ENCODE assay signal across 8 mouse cellular contexts in genomic region chr10:93640953-93641820, GRCm38 (mm10). TPM values are rescaled to one million over a fixed set of nuclear protein-coding genes. Genes with fewer than 3 reads are reported as not detected.
DNase-seq lines count a peak whose midpoint lies in the region; ATAC-seq and TF ChIP-seq lines count a peak whose summit lies in the region.

No protein-coding gene starts in this region.

- no peaks in the 10 kb centered on the region for H3K36me3 ChIP-seq in spleen, adult 2 months (ENCODE audit: control insufficient read depth, insufficient read depth, low read length)
- no peaks in the 10 kb centered on the region for H3K36me3 ChIP-seq in hindbrain, embryonic 15.5 days
- no peaks in the 10 kb centered on the region for H3K36me3 ChIP-seq in midbrain, embryonic 16.5 days (ENCODE audit: control insufficient read depth, insufficient read depth, low read length)

- H3K27me3 ChIP-seq in spleen, adult 2 months (ENCODE audit: control insufficient read depth, insufficient read depth, low read length), result peaks cover 13% of the 10 kb centered on the region
- H3K27me3 ChIP-seq in hindbrain, embryonic 15.5 days, result no peaks in the 10 kb centered on the region
- H3K27me3 ChIP-seq in midbrain, embryonic 16.5 days (ENCODE audit: control insufficient read depth, insufficient read depth, low read depth, low read length), result no peaks in the 10 kb centered on the region

- H3K4me2 ChIP-seq in hindbrain, embryonic 15.5 days, result peak overlapping the region; percentile 99
- H3K4me2 ChIP-seq in midbrain, embryonic 16.5 days (ENCODE audit: low read length), result peak overlapping the region; percentile 99

- DNase-seq in spleen, adult 2 months (ENCODE audit: low read depth in 1 of 2, low spot score in 2 of 2), result no peak
- no peak for DNase-seq in spleen, adult 12 weeks (ENCODE audit: low spot score)
- peak; percentile 81 for DNase-seq in cerebellum, adult 9-11 months
- DNase-seq in forelimb bud, embryonic 11.5 days (ENCODE audit: low read depth, low spot score), result peak; percentile 20
- peak; percentile 30 for DNase-seq in liver
- peak; percentile 29 for DNase-seq in urinary bladder, postnatal 25 days (ENCODE audit: low spot score)

- H3K9ac ChIP-seq in hindbrain, embryonic 15.5 days, result peak overlapping the region; percentile 87
- H3K9ac ChIP-seq in midbrain, embryonic 16.5 days (ENCODE audit: low read depth, low read length), result peak overlapping the region; percentile 90

- H3K27ac ChIP-seq in spleen, adult 2 months (ENCODE audit: insufficient read depth, low read length), result no peak overlapping the region; the same call in 1 of the 2 replicates
- H3K27ac ChIP-seq in hindbrain, embryonic 15.5 days (replicated peaks), result peak overlapping the region; percentile 79
- H3K27ac ChIP-seq in midbrain, embryonic 16.5 days (ENCODE audit: low read length), result peak overlapping the region; percentile 80

- H3K4me3 ChIP-seq in spleen, adult 2 months (ENCODE audit: extremely low read depth, insufficient read depth, insufficient read length), result peak overlapping the region; percentile 56
- peak overlapping the region; percentile 93 for H3K4me3 ChIP-seq in hindbrain, embryonic 15.5 days
- H3K4me3 ChIP-seq in midbrain, embryonic 16.5 days (ENCODE audit: low read depth, low read length), result peak overlapping the region; percentile 82

- no peaks in the 10 kb centered on the region for H3K9me3 ChIP-seq in hindbrain, embryonic 15.5 days
- H3K9me3 ChIP-seq in midbrain, embryonic 16.5 days (replicated peaks; ENCODE audit: control insufficient read depth, low read length, poor library complexity, severe bottlenecking), result no peaks in the 10 kb centered on the region

- TF ChIP-seq POLR2A in spleen, adult 2 months (IDR thresholded peaks at IDR 0.05; ENCODE audit: low read depth, low read length), result no peak

- no peak for TF ChIP-seq CTCF in spleen, adult 2 months (IDR thresholded peaks at IDR 0.05; ENCODE audit: extremely low read depth, insufficient read depth, insufficient read length, insufficient replicate concordance)

- under 1% methylated on average over 55 of the region's 73 CpGs for WGBS in spleen, adult 2 months
- WGBS in hindbrain, embryonic 15.5 days, result under 1% methylated on average over 53 of the region's 73 CpGs
- WGBS in midbrain, embryonic 16.5 days, result under 1% methylated on average over 53 of the region's 73 CpGs

- peaks cover 7% of the 10 kb centered on the region; the same call in 1 of the 2 replicates for H3K4me1 ChIP-seq in spleen, adult 2 months (ENCODE audit: control insufficient read depth, insufficient read depth, insufficient read length)
- peaks cover 24% of the 10 kb centered on the region for H3K4me1 ChIP-seq in hindbrain, embryonic 15.5 days (replicated peaks)
- peaks cover 6% of the 10 kb centered on the region for H3K4me1 ChIP-seq in midbrain, embryonic 16.5 days (ENCODE audit: control insufficient read depth, insufficient read depth, low read length)

- peak; percentile 61 for ATAC-seq in hindbrain, embryonic 15.5 days (ENCODE audit: low FRiP score, low read depth)
- ATAC-seq in midbrain, embryonic 16.5 days, result peak; percentile 69

RNA-seq across cellular contexts. Expression of gene Ntn4, which starts 0.7 kb away (rescaled TPM):
- polyA plus RNA-seq in spleen, adult 2 months (2012; rRNA removed), result 5.6 and 6.2 TPM in 2 replicates
- 0.97 and 1.5 TPM in 2 replicates for polyA plus RNA-seq in hindbrain, embryonic 15.5 days (2015; fragmentation: Nextera tagmentation; extraction: Ambion mirVana)
- polyA plus RNA-seq in midbrain, embryonic 16.5 days (2015; fragmentation: Nextera tagmentation; extraction: Ambion mirVana), result 0.50 and 1.7 TPM in 2 replicates

RNA-seq across cellular contexts. Expression of gene Snrpf, which starts 51.7 kb away (rescaled TPM):
- 40.8 and 79.5 TPM in 2 replicates for polyA plus RNA-seq in spleen, adult 2 months (2012; rRNA removed)
- polyA plus RNA-seq in hindbrain, embryonic 15.5 days (2015; fragmentation: Nextera tagmentation; extraction: Ambion mirVana), result 66.0 and 68.2 TPM in 2 replicates
- polyA plus RNA-seq in midbrain, embryonic 16.5 days (2015; fragmentation: Nextera tagmentation; extraction: Ambion mirVana), result 51.6 and 56.2 TPM in 2 replicates

Comparison
In these comparisons a context has a peak if more than half of its experiments do, and no peak if none do; other contexts are left out.
1. DNase-seq: peak in cerebellum, adult 9-11 months (single experiment), forelimb bud, embryonic 11.5 days (single experiment), liver (single experiment) and urinary bladder, postnatal 25 days (single experiment); none in spleen, adult 2 months (0 of 2) and spleen, adult 12 weeks (single experiment).
2. Peak in every context shown above with its lines, with median percentiles within 50 percentile points of each other: H3K4me3 ChIP-seq.